Mouse (Mus musculus) T-cell, adult 2 months (primary cell): ENCODE data around the gene Ebf3.

Experiments
- DNase-seq: peaks from one replicate; pipeline ENCODE4 v3.0.0; 2022; ENCODE audit warnings: low spot score

Ebf3 gene

GRCm38 (mm10) chr7:137312166-137312932, 1.9 kb downstream of the Ebf3 start:
- DNase-seq = no peak

GRCm38 (mm10) chr7:137311341-137312110, 2.7 kb downstream of the Ebf3 start:
- DNase-seq = no peak

GRCm38 (mm10) chr7:137310876-137311275, 3.4 kb downstream of the Ebf3 start:
- DNase-seq = no peak

- no peak for DNase-seq
Measured at GRCm38 (mm10) chr7:137310091-137310761, 4.0 kb downstream of the Ebf3 start.

GRCm38 (mm10) chr7:137309071-137310066, 4.9 kb downstream of the Ebf3 start:
- DNase-seq = no peak

- DNase-seq = no peak
Measured at GRCm38 (mm10) chr7:137308061-137309060, 5.9 kb downstream of the Ebf3 start.

GRCm38 (mm10) chr7:137307131-137307530, 7.1 kb downstream of the Ebf3 start:
- no peak for DNase-seq

- no peak for DNase-seq
Measured at GRCm38 (mm10) chr7:137306127-137306526, 8.1 kb downstream of the Ebf3 start.

GRCm38 (mm10) chr7:137303776-137304171, 10.5 kb downstream of the Ebf3 start:
- no peak for DNase-seq

GRCm38 (mm10) chr7:137302961-137303775, 11.1 kb downstream of the Ebf3 start:
- DNase-seq = no peak

GRCm38 (mm10) chr7:137302161-137302560, 12.1 kb downstream of the Ebf3 start:
- no peak for DNase-seq

GRCm38 (mm10) chr7:137301329-137301751, 12.9 kb downstream of the Ebf3 start:
- DNase-seq = no peak

- no peak for DNase-seq
Measured at GRCm38 (mm10) chr7:137300826-137301225, 13.4 kb downstream of the Ebf3 start.

GRCm38 (mm10) chr7:137300169-137300568, 14.1 kb downstream of the Ebf3 start:
- DNase-seq = no peak

- DNase-seq = no peak
Measured at GRCm38 (mm10) chr7:137297594-137298381, 16.5 kb downstream of the Ebf3 start.

GRCm38 (mm10) chr7:137297131-137297530, 17.1 kb downstream of the Ebf3 start:
- DNase-seq = no peak

- DNase-seq = no peak
Measured at GRCm38 (mm10) chr7:137295612-137296011, 18.6 kb downstream of the Ebf3 start.

- no peak for DNase-seq
Measured at GRCm38 (mm10) chr7:137294446-137294845, 19.8 kb downstream of the Ebf3 start.
